Mouse (Mus musculus) megakaryocyte, embryonic 14.5 days (primary cell): ENCODE measurements around the gene Ppid.

ENCODE experiments used
- FLI1 ChIP-seq: IDR thresholded peaks from 2 replicates; pipeline ENCODE4 v1.6.1; 2012; ENCODE audit warnings: low read length, inconsistent platforms, mixed read lengths
- GATA1 ChIP-seq: IDR thresholded peaks from 3 replicates; pipeline ENCODE4 v1.6.1; 2012; ENCODE audit warnings: mixed read lengths, low read length, inconsistent platforms, borderline replicate concordance

GRCm38 (mm10) chr3:79578164-79578563, 13.0 kb upstream of the Ppid start:
- TF ChIP-seq GATA1 = no peak
- TF ChIP-seq FLI1 = no peak
